In genomic region chr7:6154164-6154563, GRCm38 (mm10) we compare ENCODE assay signal across 7 mouse cellular contexts. TPM values are rescaled to one million over a fixed set of nuclear protein-coding genes. Genes with fewer than 3 reads are reported as not detected.
DNase-seq lines count a peak whose midpoint lies in the region; ATAC-seq and TF ChIP-seq lines count a peak whose summit lies in the region.

No protein-coding gene starts in this region.

- no peak overlapping the region for H3K27ac ChIP-seq in lung, embryonic 14.5 days (ENCODE audit: low read depth)
- no peak overlapping the region; the same call in 1 of the 2 replicates for H3K27ac ChIP-seq in forebrain, embryonic 10.5 days
- no peak overlapping the region for H3K27ac ChIP-seq in limb, embryonic 11.5 days (replicated peaks; ENCODE audit: low read depth, low read length)
- H3K27ac ChIP-seq in stomach, embryonic 14.5 days (ENCODE audit: low read length), result no peak overlapping the region

- no peaks in the 10 kb centered on the region for H3K9me3 ChIP-seq in lung, embryonic 14.5 days (ENCODE audit: low read depth, low read length)
- 0 out of 2 replicates have a peak, but pooled peaks cover 5% of the 10 kb centered on the region for H3K9me3 ChIP-seq in forebrain, embryonic 10.5 days
- no peaks in the 10 kb centered on the region for H3K9me3 ChIP-seq in limb, embryonic 11.5 days (ENCODE audit: control insufficient read depth, low read length)
- H3K9me3 ChIP-seq in stomach, embryonic 14.5 days (ENCODE audit: control insufficient read depth, low read depth, low read length), result no peaks in the 10 kb centered on the region

- H3K4me2 ChIP-seq in lung, embryonic 14.5 days, result peak overlapping the region; percentile 67
- peak overlapping the region; percentile 85; the same call in 1 of the 2 replicates for H3K4me2 ChIP-seq in limb, embryonic 11.5 days (ENCODE audit: low read depth, severe bottlenecking)
- peak overlapping the region; percentile 76 for H3K4me2 ChIP-seq in stomach, embryonic 14.5 days (replicated peaks; ENCODE audit: low read depth, low read length)

- H3K9ac ChIP-seq in lung, embryonic 14.5 days, result no peak overlapping the region
- H3K9ac ChIP-seq in limb, embryonic 11.5 days (ENCODE audit: low read length), result no peak overlapping the region
- H3K9ac ChIP-seq in stomach, embryonic 14.5 days (replicated peaks; ENCODE audit: low read depth, low read length), result no peak overlapping the region

- TF ChIP-seq CTCF in lung, embryonic 14.5 days (IDR thresholded peaks at IDR 0.05; ENCODE audit: low read depth), result no peak

- WGBS in lung, embryonic 14.5 days, result 63% methylated on average over 5 of the region's 5 CpGs
- 91% methylated on average over 5 of the region's 5 CpGs for WGBS in forebrain, embryonic 10.5 days
- 86% methylated on average over 5 of the region's 5 CpGs for WGBS in limb, embryonic 11.5 days
- 68% methylated on average over 5 of the region's 5 CpGs for WGBS in stomach, embryonic 14.5 days

- peaks cover 5% of the 10 kb centered on the region; the same call in 1 of the 2 replicates for H3K4me1 ChIP-seq in lung, embryonic 14.5 days (ENCODE audit: insufficient read depth)
- H3K4me1 ChIP-seq in forebrain, embryonic 10.5 days, result peaks cover 30% of the 10 kb centered on the region
- H3K4me1 ChIP-seq in limb, embryonic 11.5 days (ENCODE audit: control insufficient read depth, insufficient read depth, low read length), result peaks cover 9% of the 10 kb centered on the region; the same call in 1 of the 2 replicates
- H3K4me1 ChIP-seq in stomach, embryonic 14.5 days (ENCODE audit: control insufficient read depth, insufficient read depth, low read length), result peaks cover 19% of the 10 kb centered on the region

- DNase-seq in lung, embryonic 14.5 days, result no peak
- DNase-seq in lung, postnatal 25 days (ENCODE audit: low spot score), result no peak
- no peak for DNase-seq in forebrain, embryonic 10.5 days (ENCODE audit: extremely low spot score, low spot score)
- DNase-seq in limb, embryonic 11.5 days (ENCODE audit: low spot score), result no peak
- DNase-seq in thymus, postnatal 0 days (ENCODE audit: low spot score), result no peak
- DNase-seq in kidney, adult 8-10 months, result no peak

- H3K4me3 ChIP-seq in lung, embryonic 14.5 days (ENCODE audit: low read depth, low read length), result peak overlapping the region; percentile 81
- peak overlapping the region; percentile 87 for H3K4me3 ChIP-seq in forebrain, embryonic 10.5 days
- no peak overlapping the region for H3K4me3 ChIP-seq in limb, embryonic 11.5 days (ENCODE audit: low read depth, low read length)
- H3K4me3 ChIP-seq in stomach, embryonic 14.5 days (ENCODE audit: low read depth, low read length), result peak overlapping the region; percentile 80; the same call in 1 of the 2 replicates

- H3K27me3 ChIP-seq in lung, embryonic 14.5 days (ENCODE audit: insufficient read depth, low read length), result no peaks in the 10 kb centered on the region
- no peaks in the 10 kb centered on the region for H3K27me3 ChIP-seq in forebrain, embryonic 10.5 days (ENCODE audit: poor library complexity, severe bottlenecking)
- H3K27me3 ChIP-seq in limb, embryonic 11.5 days (ENCODE audit: control insufficient read depth, insufficient read depth, low read length), result no peaks in the 10 kb centered on the region
- H3K27me3 ChIP-seq in stomach, embryonic 14.5 days (ENCODE audit: control insufficient read depth, insufficient read depth, low read length), result no peaks in the 10 kb centered on the region

- no peaks in the 10 kb centered on the region for H3K36me3 ChIP-seq in lung, embryonic 14.5 days (ENCODE audit: insufficient read depth)
- H3K36me3 ChIP-seq in forebrain, embryonic 10.5 days (replicated peaks), result no peaks in the 10 kb centered on the region
- no peaks in the 10 kb centered on the region for H3K36me3 ChIP-seq in limb, embryonic 11.5 days (ENCODE audit: control insufficient read depth, insufficient read depth, low read length)
- no peaks in the 10 kb centered on the region for H3K36me3 ChIP-seq in stomach, embryonic 14.5 days (ENCODE audit: control insufficient read depth, insufficient read depth, low read length)

- ATAC-seq in lung, embryonic 14.5 days (ENCODE audit: insufficient read depth), result no peak
- ATAC-seq in limb, embryonic 11.5 days (ENCODE audit: insufficient number of reproducible peaks, low FRiP score, low TSS enrichment, low read depth), result no peak
- ATAC-seq in stomach, embryonic 14.5 days (ENCODE audit: insufficient number of reproducible peaks, insufficient read depth, low FRiP score, low read depth), result no peak

RNA-seq across cellular contexts. Expression of gene Zfp787, which starts 1.6 kb away (rescaled TPM):
- polyA plus RNA-seq in lung, embryonic 14.5 days (2014; fragmentation: Nextera tagmentation; extraction: Ambion mirVana), result 12.7 and 14.9 TPM in 2 replicates
- polyA plus RNA-seq in forebrain, embryonic 10.5 days (2016; fragmentation: Nextera tagmentation; extraction: Ambion mirVana), result 23.7 and 24.4 TPM in 2 replicates
- polyA plus RNA-seq in limb, embryonic 11.5 days (2014; fragmentation: Nextera tagmentation; extraction: Ambion mirVana), result 13.2 and 14.7 TPM in 2 replicates
- 14.6 and 18.1 TPM in 2 replicates for polyA plus RNA-seq in stomach, embryonic 14.5 days (2014; fragmentation: Nextera tagmentation; extraction: Ambion mirVana)
- 21.4 and 33.0 TPM in 2 replicates for polyA plus RNA-seq in thymus, postnatal 0 days (2015; fragmentation: Nextera tagmentation; extraction: Ambion mirVana)

RNA-seq across cellular contexts. Expression of gene Zfp444, which starts 17.9 kb away (rescaled TPM):
- 57.3 TPM in 2 replicates for polyA plus RNA-seq in lung, embryonic 14.5 days (2014; fragmentation: Nextera tagmentation; extraction: Ambion mirVana)
- polyA plus RNA-seq in forebrain, embryonic 10.5 days (2016; fragmentation: Nextera tagmentation; extraction: Ambion mirVana), result 69.8 and 78.2 TPM in 2 replicates
- polyA plus RNA-seq in limb, embryonic 11.5 days (2014; fragmentation: Nextera tagmentation; extraction: Ambion mirVana), result 71.6 and 79.7 TPM in 2 replicates
- polyA plus RNA-seq in stomach, embryonic 14.5 days (2014; fragmentation: Nextera tagmentation; extraction: Ambion mirVana), result 43.5 and 52.4 TPM in 2 replicates
- 61.2 and 62.1 TPM in 2 replicates for polyA plus RNA-seq in thymus, postnatal 0 days (2015; fragmentation: Nextera tagmentation; extraction: Ambion mirVana)

RNA-seq across cellular contexts. Expression of gene Galp, which starts 42.7 kb away (rescaled TPM):
- not detected in 2 replicates for polyA plus RNA-seq in lung, embryonic 14.5 days (2014; fragmentation: Nextera tagmentation; extraction: Ambion mirVana)
- not detected in 2 replicates for polyA plus RNA-seq in forebrain, embryonic 10.5 days (2016; fragmentation: Nextera tagmentation; extraction: Ambion mirVana)
- not detected in 2 replicates for polyA plus RNA-seq in limb, embryonic 11.5 days (2014; fragmentation: Nextera tagmentation; extraction: Ambion mirVana)
- not detected in 2 replicates for polyA plus RNA-seq in stomach, embryonic 14.5 days (2014; fragmentation: Nextera tagmentation; extraction: Ambion mirVana)
- polyA plus RNA-seq in thymus, postnatal 0 days (2015; fragmentation: Nextera tagmentation; extraction: Ambion mirVana), result not detected in 2 replicates
